In the genomic region with DNA sequence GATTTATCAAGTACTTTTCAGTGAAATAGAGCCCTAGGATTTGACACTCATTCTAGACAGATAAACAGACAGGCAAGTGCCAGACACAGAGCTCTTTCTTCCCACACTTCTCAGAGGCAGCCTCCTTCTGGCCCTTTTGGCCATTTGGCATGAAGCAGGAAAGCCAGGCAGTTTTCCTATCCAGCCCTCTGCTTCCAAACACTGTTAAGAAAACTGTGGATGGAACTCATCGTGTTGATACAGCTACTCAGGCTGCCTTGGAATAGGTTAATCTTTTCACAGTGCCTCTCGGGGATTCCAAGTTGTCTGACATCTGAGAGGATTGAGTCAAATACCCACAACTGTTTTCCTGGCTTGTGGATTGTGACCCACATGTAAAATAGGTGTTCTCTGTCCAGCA, we compare ENCODE assay signal across 21 mouse cellular contexts.
DNase-seq lines count a peak whose midpoint lies in the region; ATAC-seq and TF ChIP-seq lines count a peak whose summit lies in the region.
"Had no signal": no experiment of that assay in that cellular context is flagged by ENCODE, and none has a peak within 500 bp of the region (broad histone marks: within the 10 kb centered on the region; RNA-seq: fewer than 3 reads in every experiment).

No protein-coding gene starts in this region.

- H3K27me3 ChIP-seq in forebrain, embryonic 13.5 days = no peaks in the 10 kb centered on the region
- H3K27me3 ChIP-seq in forebrain, embryonic 10.5 days (ENCODE audit: poor library complexity, severe bottlenecking) = no peaks in the 10 kb centered on the region
- H3K27me3 ChIP-seq in hindbrain, postnatal 0 days (ENCODE audit: insufficient read depth, low read length) = no peaks in the 10 kb centered on the region
- H3K27me3 ChIP-seq: kidney, embryonic 15.5 days; limb, embryonic 12.5 days; liver, embryonic 13.5 days; lung, embryonic 15.5 days; midbrain, embryonic 12.5 days had no signal

- peaks cover 17% of the 10 kb centered on the region for H3K4me1 ChIP-seq in forebrain, embryonic 13.5 days
- peaks cover 9% of the 10 kb centered on the region for H3K4me1 ChIP-seq in forebrain, embryonic 10.5 days
- 0 out of 2 replicates have a peak, but pooled peaks cover 4% of the 10 kb centered on the region for H3K4me1 ChIP-seq in hindbrain, postnatal 0 days (ENCODE audit: insufficient read depth, low read length)
- H3K4me1 ChIP-seq: kidney, embryonic 15.5 days; limb, embryonic 12.5 days; liver, embryonic 13.5 days had no signal

- ATAC-seq in forebrain, embryonic 13.5 days = peak; percentile 45; the same call in 1 of the 2 replicates
- ATAC-seq in hindbrain, postnatal 0 days = no peak; the same call in 1 of the 2 replicates
- no peak for ATAC-seq in frontal cortex, adult (ENCODE audit: low TSS enrichment)
- ATAC-seq: activated CD4-positive, CD25-positive, alpha-beta regulatory T cell, adult 4 months; inflammation-experienced regulatory T-cells, adult 6 months; Patski had no signal

- no peak overlapping the region; the same call in 1 of the 2 replicates for H3K27ac ChIP-seq in forebrain, embryonic 13.5 days
- no peak overlapping the region for H3K27ac ChIP-seq in forebrain, embryonic 10.5 days
- H3K27ac ChIP-seq in left cerebral cortex, adult 2 months = peak overlapping the region; percentile 9; the same call in 1 of the 2 replicates
- peak overlapping the region; percentile 42; the same call in 1 of the 2 replicates for H3K27ac ChIP-seq in hindbrain, postnatal 0 days
- H3K27ac ChIP-seq: kidney, embryonic 15.5 days; limb, embryonic 12.5 days; liver, embryonic 13.5 days; lung, embryonic 15.5 days; midbrain, embryonic 12.5 days had no signal

- 40% methylated on average over 2 of the region's 2 CpGs for WGBS in forebrain, embryonic 13.5 days
- WGBS in forebrain, embryonic 10.5 days = 71% methylated on average over 2 of the region's 2 CpGs
- 16% methylated on average over 2 of the region's 2 CpGs for WGBS in hindbrain, postnatal 0 days

- H3K9ac ChIP-seq in forebrain, embryonic 13.5 days = no peak overlapping the region
- no peak overlapping the region for H3K9ac ChIP-seq in hindbrain, postnatal 0 days (replicated peaks; ENCODE audit: low read length)
- H3K9ac ChIP-seq: kidney, embryonic 15.5 days; limb, embryonic 12.5 days; liver, embryonic 13.5 days; lung, embryonic 15.5 days; midbrain, embryonic 12.5 days had no signal

- no peaks in the 10 kb centered on the region for H3K36me3 ChIP-seq in forebrain, embryonic 13.5 days (ENCODE audit: poor library complexity, severe bottlenecking)
- no peaks in the 10 kb centered on the region for H3K36me3 ChIP-seq in forebrain, embryonic 10.5 days (replicated peaks)
- H3K36me3 ChIP-seq in hindbrain, postnatal 0 days (ENCODE audit: insufficient read depth, low read length) = no peaks in the 10 kb centered on the region
- H3K36me3 ChIP-seq: kidney, embryonic 15.5 days; limb, embryonic 12.5 days; liver, embryonic 13.5 days; lung, embryonic 15.5 days; midbrain, embryonic 12.5 days had no signal

- H3K9me3 ChIP-seq in forebrain, embryonic 13.5 days (replicated peaks) = no peaks in the 10 kb centered on the region
- no peaks in the 10 kb centered on the region for H3K9me3 ChIP-seq in forebrain, embryonic 10.5 days
- no peaks in the 10 kb centered on the region for H3K9me3 ChIP-seq in hindbrain, postnatal 0 days (ENCODE audit: low read length)
- H3K9me3 ChIP-seq: kidney, embryonic 15.5 days; limb, embryonic 12.5 days; liver, embryonic 13.5 days; lung, embryonic 15.5 days; midbrain, embryonic 12.5 days had no signal

- no peak overlapping the region for H3K4me2 ChIP-seq in forebrain, embryonic 13.5 days
- H3K4me2 ChIP-seq in hindbrain, postnatal 0 days (ENCODE audit: low read depth, low read length) = no peak overlapping the region
- H3K4me2 ChIP-seq: kidney, embryonic 15.5 days; limb, embryonic 12.5 days; liver, embryonic 13.5 days; lung, embryonic 15.5 days; midbrain, embryonic 12.5 days had no signal

- no peak for DNase-seq in forebrain, embryonic 10.5 days (ENCODE audit: extremely low spot score, low spot score)
- DNase-seq in left cerebral cortex, adult 2 months (ENCODE audit: extremely low spot score in 1 of 2, low spot score in 2 of 2) = no peak
- no peak for DNase-seq in left cerebral cortex, adult 9 months (ENCODE audit: low spot score in 2 of 2)
- DNase-seq in cerebellum, adult 9-11 months = peak; percentile 80
- peak; percentile 40 for DNase-seq in hindbrain, postnatal 0 days (ENCODE audit: low spot score)
- no peak for DNase-seq in lung, postnatal 10 days
- DNase-seq: adrenal gland, postnatal 25 days; gastrocnemius, postnatal 14 days; liver, embryonic 13.5 days; retina, postnatal 1 day; right cerebral cortex, postnatal 4 days had no signal

- intact Hi-C loops in left cerebral cortex, adult 2 months (cut with DNase I) = no loop called here

- no peak for TF ChIP-seq CTCF in left cerebral cortex, adult 2 months (IDR thresholded peaks at IDR 0.05)
- TF ChIP-seq CTCF in hindbrain, postnatal 0 days (IDR thresholded peaks at IDR 0.05; ENCODE audit: low read depth) = no peak

- no peak overlapping the region for H3K4me3 ChIP-seq in forebrain, embryonic 13.5 days
- no peak overlapping the region for H3K4me3 ChIP-seq in forebrain, embryonic 10.5 days
- no peak overlapping the region for H3K4me3 ChIP-seq in left cerebral cortex, adult 2 months
- no peak overlapping the region for H3K4me3 ChIP-seq in hindbrain, postnatal 0 days (ENCODE audit: low read length)
- H3K4me3 ChIP-seq: kidney, embryonic 15.5 days; limb, embryonic 12.5 days; liver, embryonic 13.5 days; lung, embryonic 15.5 days; midbrain, embryonic 12.5 days; myocyte had no signal

Comparison
In these comparisons a context has a peak if more than half of its experiments do, and no peak if none do; other contexts are left out.
1. H3K27ac ChIP-seq: peak in left cerebral cortex, adult 2 months (single experiment) and hindbrain, postnatal 0 days (single experiment); none in forebrain, embryonic 13.5 days (single experiment) and forebrain, embryonic 10.5 days (single experiment).
2. DNase-seq: peak in cerebellum, adult 9-11 months (single experiment) and hindbrain, postnatal 0 days (single experiment); none in forebrain, embryonic 10.5 days (single experiment), left cerebral cortex, adult 2 months (0 of 2), left cerebral cortex, adult 9 months (0 of 2) and lung, postnatal 10 days (single experiment).